Mouse (Mus musculus) E14TG2a.4 (cell line): ENCODE results near the gene Rtkn2.

Experiments
- CTCF ChIP-seq: conservative IDR thresholded peaks from 2 replicates; pipeline ENCODE4 v1.5.1; 2014; ENCODE audit warnings: low read length
- NANOG ChIP-seq: IDR thresholded peaks from 2 replicates; pipeline ENCODE4 v1.6.1; 2014; ENCODE audit warnings: borderline replicate concordance, low read length, mixed read lengths
- POU5F1 ChIP-seq: IDR thresholded peaks from 2 replicates; pipeline ENCODE4 v1.6.1; 2014; ENCODE audit warnings: low read length, borderline replicate concordance

DNA sequence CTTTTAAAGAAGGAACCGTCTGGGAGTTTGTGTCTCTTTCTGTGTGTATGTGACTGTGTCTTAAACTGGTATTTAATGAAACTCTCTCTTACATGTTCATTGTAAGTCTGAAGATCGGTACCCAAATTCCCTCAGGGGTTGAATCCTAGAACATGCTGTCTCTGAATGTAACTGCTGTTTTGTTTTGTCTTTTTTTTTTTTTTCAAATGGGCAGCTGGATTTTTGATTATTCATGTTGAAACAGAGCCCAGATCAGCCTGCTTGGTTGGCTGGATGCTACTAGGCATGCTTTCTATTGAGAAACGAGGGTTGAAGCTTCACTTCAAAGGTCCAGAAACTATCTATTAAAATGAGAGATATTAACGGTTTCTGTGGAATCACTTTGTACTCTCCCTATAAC is 121.9 kb downstream of the Rtkn2 start:
- TF ChIP-seq CTCF: no peak
- no peak for TF ChIP-seq NANOG
- TF ChIP-seq POU5F1: no peak
